Mouse (Mus musculus) ES-E14 (cell line): ENCODE data around the gene Kank2. TPM values are rescaled to one million over a fixed set of nuclear protein-coding genes. Genes with fewer than 3 reads are reported as not detected.

Experiments
- DNase-seq: peaks from one replicate; pipeline ENCODE4 v3.0.0-alpha.2; 2013; ENCODE audit warnings: low read depth, low spot score
- H3K27ac ChIP-seq: 2 replicates; pipeline ENCODE4 v1.5.1; 2012; ENCODE audit warnings: low read depth, mild to moderate bottlenecking, low read length, moderate library complexity, mixed read lengths; ENCODE audit not compliant: poor library complexity, insufficient read depth, severe bottlenecking
- H3K36me3 ChIP-seq: 2 replicates; pipeline ENCODE4 v1.6.1; 2012; ENCODE audit warnings: mild to moderate bottlenecking, low read length, moderate library complexity, mixed read lengths; ENCODE audit not compliant: control insufficient read depth, poor library complexity, insufficient read depth, severe bottlenecking
- H3K4me1 ChIP-seq, 2 experiments: fragments of 150-350 bp in 1 of 2; sonication (generic) in 1 of 2; 2 replicates each; pipeline ENCODE4 v1.6.1; 2012; ENCODE audit warnings: low read length in 2 of 2, mild to moderate bottlenecking in 1 of 2, mixed read lengths in 1 of 2; ENCODE audit not compliant: control insufficient read depth in 2 of 2, insufficient read depth in 2 of 2, poor library complexity in 1 of 2
- H3K4me3 ChIP-seq, 2 experiments: fragments of 150-350 bp in 1 of 2; sonication (generic) in 1 of 2; 2 replicates each; pipeline ENCODE4 v1.5.1; 2012; ENCODE audit warnings: low read length in 2 of 2, low read depth in 1 of 2, mild to moderate bottlenecking in 1 of 2, mixed read lengths in 1 of 2; ENCODE audit not compliant: insufficient read depth in 1 of 2, poor library complexity in 1 of 2, severe bottlenecking in 1 of 2
- H3K9ac ChIP-seq: 2 replicates; pipeline ENCODE4 v1.6.1; 2012; ENCODE audit warnings: low read depth, mild to moderate bottlenecking, low read length, mixed read lengths; ENCODE audit not compliant: poor library complexity, insufficient read depth, severe bottlenecking
- H3K9me3 ChIP-seq: fragments of 150-350 bp; sonication (generic); 2 replicates; pipeline ENCODE4 v1.6.1; 2012; ENCODE audit warnings: low read depth, mild to moderate bottlenecking, low read length; ENCODE audit not compliant: control insufficient read depth, insufficient read depth
- CHD2 ChIP-seq: IDR thresholded peaks from 2 replicates; pipeline ENCODE4 v1.6.1; 2014; ENCODE audit warnings: mild to moderate bottlenecking, low read depth, low read length, inconsistent platforms
- HCFC1 ChIP-seq: IDR thresholded peaks from 2 replicates; pipeline ENCODE4 v1.6.1; 2012; ENCODE audit warnings: low read length, inconsistent platforms, borderline replicate concordance; ENCODE audit not compliant: insufficient read depth
- MAFK ChIP-seq: IDR thresholded peaks from 2 replicates; pipeline ENCODE4 v1.6.1; 2014; ENCODE audit warnings: mild to moderate bottlenecking, low read depth, low read length, inconsistent platforms; ENCODE audit not compliant: insufficient read depth
- ZC3H11A ChIP-seq: IDR thresholded peaks from 2 replicates; pipeline ENCODE4 v1.6.1; 2012; ENCODE audit warnings: low read depth, mild to moderate bottlenecking, inconsistent platforms, low read length, borderline replicate concordance
- ZNF384 ChIP-seq: IDR thresholded peaks from 2 replicates; pipeline ENCODE4 v1.6.1; 2012; ENCODE audit warnings: low read depth, low read length, inconsistent platforms
- in situ Hi-C, 2 experiments: fragments of 600-800 bp; cut with MboI; formaldehyde crosslinking; loops; one replicate each; pipeline ENCODE4 v1.15.1; 2025; ENCODE audit warnings: low sequenced_read_pairs in 2 of 2, inconsistent platforms in 1 of 2; ENCODE audit not compliant: unreplicated experiment in 2 of 2
- total RNA-seq: library from RNA; depleted of rRNA; stranded (reverse); fragments of 300-350 nt; gene quantifications from 2 replicates; pipeline ENCODE4 v1.2.3, GENCODE M21; 2012

Kank2 gene
- total RNA-seq, 1 experiment, result 32.6 TPM

DNA sequence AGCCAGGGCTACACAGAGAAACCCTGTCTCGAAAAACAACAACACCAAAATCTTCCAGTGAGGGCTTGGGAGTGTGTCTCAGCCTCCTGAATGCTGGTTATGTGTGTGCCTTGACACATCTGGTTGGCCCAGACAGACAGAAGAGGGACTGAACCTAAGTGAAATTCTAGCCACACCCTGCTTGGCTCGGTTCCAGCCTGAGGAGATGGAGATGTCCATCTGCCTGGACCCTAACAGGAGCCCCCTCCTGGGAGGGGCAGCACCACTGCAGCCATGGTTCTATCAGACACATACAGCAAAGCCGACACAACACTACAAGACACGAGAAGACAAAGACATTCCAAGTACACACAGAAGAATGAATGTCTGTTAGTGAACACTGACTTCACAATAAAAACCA lies 19.6 kb upstream of the Kank2 start:
- Histone ChIP-seq H3K4me3 (no peak overlapping the region), H3K27ac (no peak overlapping the region), H3K36me3 (peaks cover 68% of the 10 kb centered on the region), H3K9me3 (no peaks in the 10 kb centered on the region), H3K9ac (no peak overlapping the region), H3K4me1 (peaks cover 1 to 2% of the 10 kb centered on the region in 2 experiments; a peak in 1 of 4 replicates)
- in situ Hi-C loops, result no loop called here
- no peak for TF ChIP-seq HCFC1
- TF ChIP-seq ZNF384, result no peak
- no peak for TF ChIP-seq MAFK
- no peak for TF ChIP-seq CHD2
- no peak for TF ChIP-seq ZC3H11A
- no peak for DNase-seq

GRCm38 (mm10) chr9:21816716-21817305 lies 18.3 kb upstream of the Kank2 start:
- TF ChIP-seq ZNF384, result no peak
- TF ChIP-seq MAFK, result no peak
- TF ChIP-seq CHD2, result no peak
- Histone ChIP-seq H3K4me1 (peaks cover 1 to 2% of the 10 kb centered on the region in 2 experiments; a peak in 1 of 4 replicates), H3K36me3 (peaks cover 73% of the 10 kb centered on the region), H3K9me3 (no peaks in the 10 kb centered on the region), H3K9ac (no peak overlapping the region), H3K4me3 (no peak overlapping the region), H3K27ac (no peak overlapping the region)
- DNase-seq, result no peak
- in situ Hi-C loops, result no loop called here

DNA sequence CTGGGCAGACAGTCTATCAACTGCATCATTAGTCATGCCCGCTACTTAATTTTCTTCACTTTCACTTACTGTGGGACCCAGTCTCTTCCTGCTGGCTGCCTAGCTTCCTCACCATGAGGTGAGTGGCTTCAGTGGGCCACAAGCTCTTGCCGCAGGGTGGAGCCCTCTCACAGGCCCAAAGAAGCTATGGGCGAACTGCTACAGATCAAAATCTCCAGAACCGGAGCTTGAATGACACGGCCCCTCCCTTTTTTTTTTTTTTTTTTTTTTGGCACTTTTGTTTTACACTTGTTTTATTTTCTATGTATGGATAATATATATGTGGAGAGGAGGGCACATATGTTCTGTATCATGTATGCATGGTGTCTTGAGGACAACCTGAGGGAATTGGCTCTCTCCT lies 12.6 kb upstream of the Kank2 start:
- Histone ChIP-seq H3K9ac (no peak overlapping the region), H3K4me3 (no peak overlapping the region), H3K4me1 (peaks cover 0 to 4% of the 10 kb centered on the region in 2 experiments; a peak in 2 of 4 replicates), H3K27ac (no peak overlapping the region), H3K36me3 (peaks cover 53% of the 10 kb centered on the region), H3K9me3 (no peaks in the 10 kb centered on the region)
- TF ChIP-seq ZNF384, result peak; percentile 63
- TF ChIP-seq MAFK, result no peak
- TF ChIP-seq ZC3H11A, result no peak
- in situ Hi-C loops, result no loop called here
- DNase-seq, result no peak

DNA sequence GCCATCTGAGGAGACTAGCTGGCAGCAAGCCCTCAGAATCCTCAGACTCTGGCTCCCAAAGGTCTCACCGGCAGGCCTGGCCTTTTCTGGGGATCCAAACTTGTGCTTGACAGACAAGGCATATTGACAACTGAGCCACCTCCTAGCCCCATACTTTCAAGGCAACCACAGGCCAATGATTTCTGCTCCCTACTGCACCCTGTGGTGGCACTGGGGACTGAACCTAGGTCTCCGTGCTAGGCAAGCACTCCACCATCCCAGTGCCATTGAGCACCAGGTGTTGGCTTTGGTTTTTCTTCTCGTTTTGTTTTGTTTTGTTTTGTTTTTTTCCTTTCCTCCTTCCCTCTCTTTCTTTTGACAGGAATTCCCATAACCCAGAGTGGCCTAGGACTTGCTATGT lies 10.0 kb upstream of the Kank2 start:
- Histone ChIP-seq H3K4me1 (peaks cover 0 to 12% of the 10 kb centered on the region in 2 experiments; a peak in 2 of 4 replicates), H3K9me3 (no peaks in the 10 kb centered on the region), H3K27ac (no peak overlapping the region), H3K4me3 (no peak overlapping the region), H3K36me3 (peaks cover 37% of the 10 kb centered on the region), H3K9ac (no peak overlapping the region)
- TF ChIP-seq ZNF384 (no peak), CHD2 (no peak), ZC3H11A (no peak), HCFC1 (no peak), MAFK (no peak)
- DNase-seq, result no peak
- in situ Hi-C loops, result no loop called here

DNA sequence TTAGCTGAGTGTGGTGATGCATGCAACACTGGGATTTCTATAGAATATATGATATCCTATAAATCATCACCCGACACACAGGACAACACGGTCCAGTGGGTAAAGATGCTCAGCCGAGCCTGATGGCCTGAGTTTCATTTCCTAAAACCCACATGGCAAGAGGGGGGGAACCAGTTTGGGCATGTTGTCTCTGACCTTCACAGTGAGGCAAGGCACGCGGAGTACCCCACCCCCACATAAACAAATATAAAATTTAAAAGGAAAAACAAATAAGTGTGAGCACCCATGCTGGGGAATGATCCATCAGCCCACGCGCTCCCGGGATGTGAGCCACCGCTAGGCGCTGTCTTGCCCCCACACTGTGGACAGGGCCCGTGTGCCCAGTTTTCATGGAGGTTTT lies 8.4 kb upstream of the Kank2 start:
- Histone ChIP-seq H3K4me3 (no peak overlapping the region), H3K4me1 (peaks cover 0 to 12% of the 10 kb centered on the region in 2 experiments; a peak in 2 of 4 replicates), H3K36me3 (peaks cover 36% of the 10 kb centered on the region), H3K9me3 (no peaks in the 10 kb centered on the region), H3K27ac (no peak overlapping the region), H3K9ac (no peak overlapping the region)
- in situ Hi-C loops, result no loop called here
- DNase-seq, result no peak
- TF ChIP-seq HCFC1 (no peak), ZC3H11A (no peak), MAFK (no peak), ZNF384 (no peak), CHD2 (no peak)
